Mouse (Mus musculus) forebrain, embryonic 13.5 days (tissue): Measurements from ENCODE around the gene Iqcc. TPM values are rescaled to one million over a fixed set of nuclear protein-coding genes. Genes with fewer than 3 reads are reported as not detected.
A peak's percentile ranks its signal among the peaks of the same experiment; 100 is the strongest.

Source experiments
- ATAC-seq: fragments of 200-750 bp; cut with Nextera tagmentation; 2 replicates; pipeline ENCODE4 v1.8.0; 2017
- H3K27ac ChIP-seq: fragments of 300-500 bp; sonication (generic); 2 replicates; pipeline ENCODE4 v1.5.1; 2015; ENCODE audit warnings: inconsistent platforms, mild to moderate bottlenecking, moderate library complexity
- H3K27me3 ChIP-seq: fragments of 300-500 bp; sonication (generic); 2 replicates; pipeline ENCODE4 v1.6.1; 2015; ENCODE audit warnings: mild to moderate bottlenecking, inconsistent platforms
- H3K36me3 ChIP-seq: fragments of 300-500 bp; sonication (generic); 2 replicates; pipeline ENCODE4 v1.6.1; 2015; ENCODE audit warnings: mild to moderate bottlenecking, inconsistent platforms; ENCODE audit not compliant: poor library complexity, severe bottlenecking
- H3K4me1 ChIP-seq: fragments of 300-500 bp; sonication (generic); 2 replicates; pipeline ENCODE4 v1.6.1; 2015; ENCODE audit warnings: inconsistent platforms
- H3K4me2 ChIP-seq: fragments of 300-500 bp; sonication (generic); 2 replicates; pipeline ENCODE4 v1.6.1; 2015; ENCODE audit warnings: inconsistent platforms, mild to moderate bottlenecking, moderate library complexity
- H3K4me3 ChIP-seq: fragments of 300-500 bp; sonication (generic); 2 replicates; pipeline ENCODE4 v1.5.1; 2015; ENCODE audit warnings: mild to moderate bottlenecking, inconsistent platforms
- H3K9ac ChIP-seq: fragments of 300-500 bp; sonication (generic); 2 replicates; pipeline ENCODE4 v1.6.1; 2015; ENCODE audit warnings: mild to moderate bottlenecking, inconsistent platforms
- H3K9me3 ChIP-seq: fragments of 300-500 bp; sonication (generic); replicated peaks from 2 replicates; pipeline ENCODE4 v1.6.1; 2016; ENCODE audit warnings: inconsistent platforms
- WGBS: fragments of 180-500 bp; shearing (Covaris S2); methylation state at CpG from one replicate; pipeline ENCODE4 v1.1.7; 2015; 5-methylcytosine and 5-hydroxymethylcytosine counted together
- polyA plus RNA-seq: library from polyadenylated mRNA; unstranded; fragments of >200 nt; fragmentation: Nextera tagmentation; extraction: Ambion mirVana; gene quantifications from 2 replicates; pipeline ENCODE4 v1.2.1, GENCODE M21; 2015

Gene Iqcc
- polyA plus RNA-seq, 1 experiment from 2014 or later, result 31.5 TPM

GRCm38 (mm10) chr4:129620419-129621282, 1.8 kb upstream of the Iqcc start:
- H3K27me3 ChIP-seq, result no peaks in the 10 kb centered on the region
- H3K9me3 ChIP-seq, result no peaks in the 10 kb centered on the region
- H3K27ac ChIP-seq, result no peak overlapping the region
- H3K4me2 ChIP-seq, result no peak overlapping the region
- no peak for ATAC-seq
- 0 out of 2 replicates have a peak overlapping the region, but pooled peaks have one; percentile 6 for H3K9ac ChIP-seq
- 93% methylated on average over 11 of the region's 11 CpGs for WGBS
- peaks cover 50% of the 10 kb centered on the region for H3K4me1 ChIP-seq
- peaks cover 24% of the 10 kb centered on the region for H3K36me3 ChIP-seq
- no peak overlapping the region for H3K4me3 ChIP-seq

GRCm38 (mm10) chr4:129618031-129618430, 868 bp downstream of the Iqcc start:
- Histone ChIP-seq H3K9me3 (no peaks in the 10 kb centered on the region), H3K4me3 (peak overlapping the region; percentile 64), H3K27ac (no peak overlapping the region), H3K27me3 (no peaks in the 10 kb centered on the region), H3K4me1 (peaks cover 35% of the 10 kb centered on the region), H3K4me2 (peak overlapping the region; percentile 89), H3K36me3 (peaks cover 24% of the 10 kb centered on the region), H3K9ac (peak overlapping the region; percentile 93)
- WGBS, result 93% methylated on average over 5 of the region's 5 CpGs
- ATAC-seq, result no peak

- no peak overlapping the region for H3K4me3 ChIP-seq
- H3K4me1 ChIP-seq, result peaks cover 27% of the 10 kb centered on the region
- no peak overlapping the region for H3K4me2 ChIP-seq
- no peak overlapping the region; the same call in 1 of the 2 replicates for H3K9ac ChIP-seq
- peaks cover 24% of the 10 kb centered on the region for H3K36me3 ChIP-seq
- WGBS, result 97% methylated on average over 7 of the region's 7 CpGs
- no peak for ATAC-seq
- no peak overlapping the region for H3K27ac ChIP-seq
- no peaks in the 10 kb centered on the region for H3K27me3 ChIP-seq
- no peaks in the 10 kb centered on the region for H3K9me3 ChIP-seq
Measured at GRCm38 (mm10) chr4:129617121-129617641, 1.7 kb downstream of the Iqcc start.

GRCm38 (mm10) chr4:129616631-129617030, 2.3 kb downstream of the Iqcc start:
- Histone ChIP-seq H3K4me1 (peaks cover 22% of the 10 kb centered on the region), H3K9ac (no peak overlapping the region; the same call in 1 of the 2 replicates), H3K27ac (no peak overlapping the region), H3K4me3 (no peak overlapping the region), H3K27me3 (no peaks in the 10 kb centered on the region), H3K4me2 (no peak overlapping the region), H3K36me3 (peaks cover 24% of the 10 kb centered on the region), H3K9me3 (no peaks in the 10 kb centered on the region)
- WGBS, result 95% methylated on average over 3 of the region's 3 CpGs
- no peak for ATAC-seq

GRCm38 (mm10) chr4:129615801-129616290, 3.1 kb downstream of the Iqcc start:
- H3K4me3 ChIP-seq, result no peak overlapping the region
- no peak overlapping the region for H3K4me2 ChIP-seq
- no peaks in the 10 kb centered on the region for H3K27me3 ChIP-seq
- H3K4me1 ChIP-seq, result peaks cover 16% of the 10 kb centered on the region
- no peaks in the 10 kb centered on the region for H3K9me3 ChIP-seq
- WGBS, result 88% methylated on average over 9 of the region's 9 CpGs
- no peak overlapping the region for H3K9ac ChIP-seq
- H3K36me3 ChIP-seq, result peaks cover 24% of the 10 kb centered on the region
- no peak overlapping the region for H3K27ac ChIP-seq
- ATAC-seq, result no peak

GRCm38 (mm10) chr4:129614093-129614492, 4.8 kb downstream of the Iqcc start, which contains the start of gene Dcdc2b:
Dcdc2b (minus strand) TSS chr4:129614257.
- no peak within 1 kb of the TSS for H3K27ac ChIP-seq
- 82% methylated on average over 6 of the region's 6 CpGs for WGBS
- no peak within 1 kb of the TSS for H3K4me3 ChIP-seq
- no peak within 1 kb of the TSS; the same call in 1 of the 2 replicates for H3K9ac ChIP-seq
- no peak within 1 kb of the TSS for H3K4me2 ChIP-seq
- peaks cover 16% of the 10 kb centered on the region for H3K4me1 ChIP-seq
- no peaks in the 10 kb centered on the region for H3K27me3 ChIP-seq
- no peaks in the 10 kb centered on the region for H3K9me3 ChIP-seq
- no peak for ATAC-seq
- peaks cover 28% of the 10 kb centered on the region for H3K36me3 ChIP-seq

GRCm38 (mm10) chr4:129610472-129610871, 8.4 kb downstream of the Iqcc start:
- Histone ChIP-seq H3K4me3 (no peak overlapping the region), H3K9me3 (no peaks in the 10 kb centered on the region), H3K27me3 (no peaks in the 10 kb centered on the region), H3K4me2 (no peak overlapping the region), H3K9ac (no peak overlapping the region), H3K4me1 (0 out of 2 replicates have a peak, but pooled peaks cover 4% of the 10 kb centered on the region), H3K36me3 (peaks cover 38% of the 10 kb centered on the region), H3K27ac (no peak overlapping the region)
- 80% methylated on average over 4 of the region's 4 CpGs for WGBS
- no peak for ATAC-seq

GRCm38 (mm10) chr4:129610026-129610425, 8.9 kb downstream of the Iqcc start:
- ATAC-seq, result no peak
- H3K4me2 ChIP-seq, result no peak overlapping the region
- H3K9ac ChIP-seq, result no peak overlapping the region
- peaks cover 40% of the 10 kb centered on the region for H3K36me3 ChIP-seq
- H3K4me3 ChIP-seq, result no peak overlapping the region
- H3K9me3 ChIP-seq, result no peaks in the 10 kb centered on the region
- H3K27ac ChIP-seq, result no peak overlapping the region
- 0 out of 2 replicates have a peak, but pooled peaks cover 4% of the 10 kb centered on the region for H3K4me1 ChIP-seq
- H3K27me3 ChIP-seq, result no peaks in the 10 kb centered on the region
- WGBS, result 75% methylated on average over 4 of the region's 4 CpGs

GRCm38 (mm10) chr4:129609139-129609631, 9.7 kb downstream of the Iqcc start:
- 83% methylated on average over 12 of the region's 12 CpGs for WGBS
- Histone ChIP-seq H3K4me1 (0 out of 2 replicates have a peak, but pooled peaks cover 3% of the 10 kb centered on the region), H3K9me3 (no peaks in the 10 kb centered on the region), H3K36me3 (peaks cover 48% of the 10 kb centered on the region), H3K9ac (no peak overlapping the region), H3K27me3 (no peaks in the 10 kb centered on the region), H3K4me3 (no peak overlapping the region), H3K27ac (no peak overlapping the region), H3K4me2 (no peak overlapping the region)
- ATAC-seq, result no peak

- H3K36me3 ChIP-seq, result peaks cover 55% of the 10 kb centered on the region
- no peaks in the 10 kb centered on the region for H3K27me3 ChIP-seq
- no peak overlapping the region for H3K9ac ChIP-seq
- no peak overlapping the region for H3K4me3 ChIP-seq
- H3K4me1 ChIP-seq, result no peaks in the 10 kb centered on the region
- WGBS, result 35% methylated on average over 7 of the region's 7 CpGs
- peak; percentile 80 for ATAC-seq
- no peaks in the 10 kb centered on the region for H3K9me3 ChIP-seq
- H3K27ac ChIP-seq, result peak overlapping the region; percentile 45; the same call in 1 of the 2 replicates
- H3K4me2 ChIP-seq, result no peak overlapping the region
Measured at GRCm38 (mm10) chr4:129608426-129609025, 10.4 kb downstream of the Iqcc start.

- Histone ChIP-seq H3K27me3 (no peaks in the 10 kb centered on the region), H3K9ac (peak within 1 kb of the TSS; percentile 94), H3K4me3 (peak within 1 kb of the TSS; percentile 99), H3K36me3 (peaks cover 58% of the 10 kb centered on the region), H3K4me2 (peak within 1 kb of the TSS; percentile 91), H3K27ac (peak within 1 kb of the TSS; percentile 65), H3K4me1 (peaks cover 33% of the 10 kb centered on the region), H3K9me3 (no peaks in the 10 kb centered on the region)
- ATAC-seq, result peak; percentile 95
- under 1% methylated on average over 73 of the region's 74 CpGs for WGBS
Measured at GRCm38 (mm10) chr4:129600233-129601158, 18.4 kb downstream of the Iqcc start, which contains the start of the genes Eif3i and Tmem234. Eif3i (minus strand) TSS chr4:129600648. Tmem234 (plus strand) TSS chr4:129600668.
